Mouse (Mus musculus): ENCODE results near the gene Omp. TPM values are rescaled to one million over a fixed set of nuclear protein-coding genes. Genes with fewer than 3 reads are reported as not detected.

The Omp gene
- polyA plus RNA-seq, 1 experiment from 2014 or later = 0.33 TPM

DNA sequence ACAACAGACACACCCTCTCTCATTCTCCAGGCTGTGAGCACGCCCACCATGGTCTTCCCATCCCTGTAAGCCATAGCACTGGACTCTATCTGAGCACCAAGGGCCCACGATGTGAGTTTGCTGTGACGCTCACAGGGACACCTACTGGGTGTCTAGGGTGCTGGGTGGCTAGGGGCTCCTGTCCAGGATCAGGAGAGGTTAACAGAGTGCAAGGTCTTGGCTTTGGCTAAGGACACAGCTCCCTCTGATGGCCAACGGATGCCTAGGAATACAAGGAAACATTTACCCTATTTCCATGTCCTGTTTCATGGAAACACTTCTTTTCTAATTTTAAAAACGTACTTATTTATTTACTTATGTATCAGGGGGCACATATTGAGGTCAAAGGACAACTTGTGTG lies 5.2 kb upstream of the Omp start:
- ATAC-seq (ENCODE audit: insufficient number of reproducible peaks, insufficient read depth, low FRiP score, low read depth) = no peak
- Histone ChIP-seq H3K4me1 (ENCODE audit: control insufficient read depth, insufficient read depth, low read length) (0 out of 2 replicates have a peak, but pooled peaks cover 5% of the 10 kb centered on the region), H3K27me3 (ENCODE audit: control insufficient read depth, insufficient read depth, low read length) (no peaks in the 10 kb centered on the region), H3K4me3 (ENCODE audit: low read depth, low read length) (no peak overlapping the region), H3K9ac (replicated peaks; ENCODE audit: low read depth, low read length) (no peak overlapping the region), H3K27ac (ENCODE audit: low read length) (no peak overlapping the region), H3K4me2 (replicated peaks; ENCODE audit: low read depth, low read length) (no peak overlapping the region), H3K9me3 (ENCODE audit: control insufficient read depth, low read depth, low read length) (no peaks in the 10 kb centered on the region), H3K36me3 (ENCODE audit: control insufficient read depth, insufficient read depth, low read length) (no peaks in the 10 kb centered on the region)
- WGBS = 47% methylated on average over 5 of the region's 5 CpGs

DNA sequence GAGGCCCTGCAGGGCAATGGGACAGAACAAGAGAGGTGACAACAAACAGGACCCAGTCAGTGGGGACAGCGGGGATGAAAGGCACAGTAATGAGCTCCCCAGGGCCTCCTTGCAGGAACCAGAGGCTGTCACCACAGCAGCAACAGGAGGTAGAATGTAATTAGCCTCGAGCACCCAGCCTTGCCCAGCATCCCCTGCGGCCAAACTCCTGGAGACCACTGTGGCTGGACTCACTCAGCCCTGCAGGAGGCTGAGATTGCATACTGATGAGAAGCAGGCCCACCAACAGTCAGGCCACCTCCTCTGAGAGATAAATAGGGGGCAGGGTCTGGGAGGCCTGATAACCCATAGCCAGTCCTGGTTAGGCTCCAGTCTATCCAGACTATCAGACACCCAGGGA lies 4.5 kb upstream of the Omp start:
- no peak overlapping the region for H3K9ac ChIP-seq (replicated peaks; ENCODE audit: low read depth, low read length)
- no peak overlapping the region for H3K27ac ChIP-seq (ENCODE audit: low read length)
- H3K4me3 ChIP-seq (ENCODE audit: low read depth, low read length) = no peak overlapping the region
- WGBS = 37% methylated on average over 3 of the region's 3 CpGs
- no peaks in the 10 kb centered on the region for H3K27me3 ChIP-seq (ENCODE audit: control insufficient read depth, insufficient read depth, low read length)
- ATAC-seq (ENCODE audit: insufficient number of reproducible peaks, insufficient read depth, low FRiP score, low read depth) = no peak
- no peak overlapping the region for H3K4me2 ChIP-seq (replicated peaks; ENCODE audit: low read depth, low read length)
- no peaks in the 10 kb centered on the region for H3K36me3 ChIP-seq (ENCODE audit: control insufficient read depth, insufficient read depth, low read length)
- no peaks in the 10 kb centered on the region for H3K9me3 ChIP-seq (ENCODE audit: control insufficient read depth, low read depth, low read length)
- H3K4me1 ChIP-seq (ENCODE audit: control insufficient read depth, insufficient read depth, low read length) = 0 out of 2 replicates have a peak, but pooled peaks cover 2% of the 10 kb centered on the region

DNA sequence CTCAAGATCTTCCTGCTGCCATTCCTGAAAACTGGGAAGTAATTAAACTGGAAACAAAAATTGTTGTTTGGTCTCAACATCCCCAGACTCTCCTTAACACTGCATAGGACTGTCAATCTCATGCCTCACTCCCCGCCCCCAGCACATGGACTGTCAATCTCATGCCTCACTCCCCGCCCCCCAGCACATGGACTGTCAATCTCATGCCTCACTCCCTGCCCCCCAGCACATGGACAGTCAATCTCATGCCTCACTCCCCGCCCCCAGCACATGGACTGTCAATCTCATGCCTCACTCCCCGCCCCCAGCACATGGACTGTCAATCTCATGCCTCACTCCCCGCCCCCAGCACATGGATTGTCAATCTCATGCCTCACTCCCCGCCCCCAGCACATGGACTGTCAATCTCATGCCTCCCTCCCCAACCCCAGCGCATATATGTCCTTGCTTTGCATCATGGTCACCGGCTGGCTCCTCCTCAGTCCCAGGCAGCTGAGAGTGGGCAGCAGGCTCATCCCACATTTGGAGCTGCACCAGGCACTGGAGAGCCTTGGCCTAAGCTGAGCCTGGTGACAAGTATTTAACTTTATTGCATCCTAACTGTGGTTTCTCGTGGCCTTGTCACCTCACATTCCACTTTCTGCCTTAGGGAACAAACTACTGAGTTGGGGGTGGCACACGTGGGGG lies 3.6 kb upstream of the Omp start:
- Histone ChIP-seq H3K27ac (ENCODE audit: low read length) (no peak overlapping the region), H3K4me3 (ENCODE audit: low read depth, low read length) (no peak overlapping the region)

DNA sequence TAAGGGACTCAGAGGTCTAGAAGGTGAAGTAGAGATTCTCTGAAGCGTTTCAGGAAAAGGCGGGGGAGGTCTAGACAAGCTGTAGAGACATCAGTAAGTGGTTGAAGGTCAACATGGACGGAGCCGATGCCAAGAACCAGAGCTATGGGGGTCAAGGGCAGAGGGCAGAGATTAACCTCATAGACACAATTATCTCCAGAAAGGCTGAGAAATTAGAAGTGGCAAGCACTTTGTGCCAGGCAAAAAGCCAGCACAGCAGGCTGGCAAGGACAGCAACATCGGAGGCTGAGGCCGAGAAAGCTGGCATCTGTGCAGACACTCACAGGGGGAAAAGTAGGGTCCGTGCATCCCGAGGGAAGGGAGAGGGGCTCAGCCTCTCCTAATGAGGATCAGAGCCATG lies 2.5 kb upstream of the Omp start:
- Histone ChIP-seq H3K27ac (ENCODE audit: low read length) (no peak overlapping the region), H3K4me2 (replicated peaks; ENCODE audit: low read depth, low read length) (no peak overlapping the region), H3K27me3 (ENCODE audit: control insufficient read depth, insufficient read depth, low read length) (no peaks in the 10 kb centered on the region), H3K9ac (replicated peaks; ENCODE audit: low read depth, low read length) (no peak overlapping the region), H3K9me3 (ENCODE audit: control insufficient read depth, low read depth, low read length) (no peaks in the 10 kb centered on the region), H3K4me3 (ENCODE audit: low read depth, low read length) (no peak overlapping the region), H3K36me3 (ENCODE audit: control insufficient read depth, insufficient read depth, low read length) (no peaks in the 10 kb centered on the region), H3K4me1 (ENCODE audit: control insufficient read depth, insufficient read depth, low read length) (no peaks in the 10 kb centered on the region)
- no peak for ATAC-seq (ENCODE audit: insufficient number of reproducible peaks, insufficient read depth, low FRiP score, low read depth)
- WGBS = 73% methylated on average over 8 of the region's 8 CpGs

More for the DNA sequence above, 3.6 kb upstream of the Omp start:
- Histone ChIP-seq H3K4me1 (ENCODE audit: control insufficient read depth, insufficient read depth, low read length) (no peaks in the 10 kb centered on the region), H3K4me2 (replicated peaks; ENCODE audit: low read depth, low read length) (no peak overlapping the region), H3K36me3 (ENCODE audit: control insufficient read depth, insufficient read depth, low read length) (no peaks in the 10 kb centered on the region), H3K27me3 (ENCODE audit: control insufficient read depth, insufficient read depth, low read length) (no peaks in the 10 kb centered on the region), H3K9me3 (ENCODE audit: control insufficient read depth, low read depth, low read length) (no peaks in the 10 kb centered on the region), H3K9ac (replicated peaks; ENCODE audit: low read depth, low read length) (no peak overlapping the region)
- no peak for ATAC-seq (ENCODE audit: insufficient number of reproducible peaks, insufficient read depth, low FRiP score, low read depth)
- 73% methylated on average over 10 of the region's 10 CpGs for WGBS

DNA sequence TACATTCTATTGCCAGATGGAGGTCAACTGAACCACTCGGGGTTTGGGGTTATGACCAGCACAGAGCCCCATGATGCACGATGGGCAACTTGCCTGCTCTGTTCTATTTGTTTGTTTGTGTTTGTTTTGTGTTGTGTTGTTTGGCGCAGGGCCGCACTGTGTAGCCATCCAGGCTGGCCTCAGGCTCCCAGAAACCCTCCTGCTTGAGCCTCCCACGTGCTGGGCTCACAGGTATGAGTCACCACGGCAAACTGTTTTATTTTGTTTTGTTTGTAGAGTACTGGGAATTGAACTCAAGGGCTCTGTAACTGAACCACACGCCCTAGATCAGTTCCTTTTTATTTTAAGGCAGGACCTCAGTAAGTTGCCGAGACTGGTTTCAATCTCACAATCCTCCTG lies 1.1 kb upstream of the Omp start:
- H3K4me2 ChIP-seq (replicated peaks; ENCODE audit: low read depth, low read length) = no peak overlapping the region
- no peak overlapping the region for H3K9ac ChIP-seq (replicated peaks; ENCODE audit: low read depth, low read length)
- no peaks in the 10 kb centered on the region for H3K36me3 ChIP-seq (ENCODE audit: control insufficient read depth, insufficient read depth, low read length)
- no peak for ATAC-seq (ENCODE audit: insufficient number of reproducible peaks, insufficient read depth, low FRiP score, low read depth)
- no peak overlapping the region for H3K27ac ChIP-seq (ENCODE audit: low read length)
- H3K27me3 ChIP-seq (ENCODE audit: control insufficient read depth, insufficient read depth, low read length) = no peaks in the 10 kb centered on the region
- 70% methylated on average over 8 of the region's 8 CpGs for WGBS
- no peaks in the 10 kb centered on the region for H3K9me3 ChIP-seq (ENCODE audit: control insufficient read depth, low read depth, low read length)
- no peak overlapping the region for H3K4me3 ChIP-seq (ENCODE audit: low read depth, low read length)
- no peaks in the 10 kb centered on the region for H3K4me1 ChIP-seq (ENCODE audit: control insufficient read depth, insufficient read depth, low read length)

DNA sequence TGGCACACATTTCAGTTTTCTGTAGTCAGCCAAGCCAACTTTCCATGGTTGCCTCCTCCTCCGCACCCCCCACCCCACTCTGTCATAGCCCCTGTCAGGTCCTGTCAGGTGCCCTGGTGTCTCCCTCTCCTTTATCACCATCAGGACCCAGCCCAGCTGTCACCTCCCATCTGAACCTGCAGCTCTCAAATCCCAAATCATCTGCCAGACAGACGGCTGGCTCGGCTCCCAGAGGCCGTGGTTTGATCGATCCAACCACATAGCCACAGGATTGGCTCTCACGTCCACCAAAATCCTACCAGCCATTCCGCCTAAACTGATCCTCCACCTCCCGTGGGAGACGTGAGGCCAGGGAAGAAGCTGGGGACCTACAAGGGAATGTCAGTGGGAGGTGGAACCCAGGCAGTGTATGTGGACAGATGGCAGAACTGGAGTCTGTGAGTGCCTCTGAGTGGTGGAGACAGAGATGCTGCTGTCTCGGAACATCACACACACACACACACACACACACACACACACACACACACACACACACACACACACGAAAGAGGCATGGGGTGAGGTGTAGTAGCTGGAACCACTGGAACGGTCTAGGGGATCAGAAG lies 642 bp upstream of the Omp start:
- Histone ChIP-seq H3K4me2 (replicated peaks; ENCODE audit: low read depth, low read length) (no peak overlapping the region), H3K36me3 (ENCODE audit: control insufficient read depth, insufficient read depth, low read length) (no peaks in the 10 kb centered on the region), H3K9ac (replicated peaks; ENCODE audit: low read depth, low read length) (no peak overlapping the region), H3K27me3 (ENCODE audit: control insufficient read depth, insufficient read depth, low read length) (no peaks in the 10 kb centered on the region), H3K9me3 (ENCODE audit: control insufficient read depth, low read depth, low read length) (no peaks in the 10 kb centered on the region), H3K4me3 (ENCODE audit: low read depth, low read length) (no peak overlapping the region), H3K4me1 (ENCODE audit: control insufficient read depth, insufficient read depth, low read length) (no peaks in the 10 kb centered on the region), H3K27ac (ENCODE audit: low read length) (no peak overlapping the region)
- 81% methylated on average over 12 of the region's 12 CpGs for WGBS
- no peak for ATAC-seq (ENCODE audit: insufficient number of reproducible peaks, insufficient read depth, low FRiP score, low read depth)

DNA sequence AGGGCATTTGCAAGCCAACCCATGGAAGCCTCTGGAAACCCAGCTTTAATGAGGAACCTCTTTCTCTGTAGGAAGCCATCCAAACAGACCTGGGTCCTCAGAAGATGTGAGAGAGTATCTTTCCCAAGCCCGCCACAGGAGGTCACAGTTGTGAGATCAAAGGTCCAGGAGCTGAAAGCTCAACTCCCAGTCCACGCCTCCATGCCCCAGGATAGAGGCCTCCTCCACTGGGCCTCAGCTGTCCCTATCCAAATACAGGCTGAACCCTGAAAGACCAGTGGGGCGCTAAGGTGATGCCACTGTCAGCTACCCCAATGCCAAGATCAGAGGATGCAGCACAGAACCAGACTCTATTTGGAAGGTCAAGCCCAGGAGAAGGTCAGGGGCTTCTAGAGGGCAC lies 2.7 kb downstream of the Omp start:
- no peak overlapping the region for H3K4me2 ChIP-seq (replicated peaks; ENCODE audit: low read depth, low read length)
- no peak overlapping the region for H3K4me3 ChIP-seq (ENCODE audit: low read depth, low read length)
- ATAC-seq (ENCODE audit: insufficient number of reproducible peaks, insufficient read depth, low FRiP score, low read depth) = no peak
- H3K9ac ChIP-seq (replicated peaks; ENCODE audit: low read depth, low read length) = no peak overlapping the region
- 78% methylated on average over 3 of the region's 3 CpGs for WGBS
- peaks cover 7% of the 10 kb centered on the region; the same call in 1 of the 2 replicates for H3K4me1 ChIP-seq (ENCODE audit: control insufficient read depth, insufficient read depth, low read length)
- H3K27ac ChIP-seq (ENCODE audit: low read length) = no peak overlapping the region
- H3K36me3 ChIP-seq (ENCODE audit: control insufficient read depth, insufficient read depth, low read length) = no peaks in the 10 kb centered on the region
- no peaks in the 10 kb centered on the region for H3K27me3 ChIP-seq (ENCODE audit: control insufficient read depth, insufficient read depth, low read length)
- no peaks in the 10 kb centered on the region for H3K9me3 ChIP-seq (ENCODE audit: control insufficient read depth, low read depth, low read length)

DNA sequence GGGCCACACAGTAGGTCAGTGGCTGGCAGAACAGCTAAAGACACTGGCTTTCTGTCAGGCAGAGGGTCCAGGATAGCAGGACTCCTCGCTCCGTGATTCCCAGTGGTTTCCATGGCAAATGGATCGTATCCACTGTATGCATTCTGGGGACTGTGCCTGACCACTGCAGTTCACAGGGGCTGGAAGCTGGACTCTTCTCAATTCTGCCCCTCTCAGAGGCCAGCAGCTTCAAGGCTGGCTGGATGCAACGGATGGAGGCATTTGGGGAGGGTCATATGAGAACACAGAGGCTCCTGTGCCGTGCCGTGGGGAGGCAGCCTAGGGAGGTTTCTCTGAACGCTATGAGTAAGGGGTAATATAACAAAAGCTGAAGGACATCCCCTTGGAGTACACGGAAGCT lies 3.1 kb downstream of the Omp start:
- no peaks in the 10 kb centered on the region for H3K36me3 ChIP-seq (ENCODE audit: control insufficient read depth, insufficient read depth, low read length)
- 66% methylated on average over 8 of the region's 8 CpGs for WGBS
- no peak overlapping the region for H3K9ac ChIP-seq (replicated peaks; ENCODE audit: low read depth, low read length)
- no peak overlapping the region for H3K4me2 ChIP-seq (replicated peaks; ENCODE audit: low read depth, low read length)
- peaks cover 7% of the 10 kb centered on the region; the same call in 1 of the 2 replicates for H3K4me1 ChIP-seq (ENCODE audit: control insufficient read depth, insufficient read depth, low read length)
- no peaks in the 10 kb centered on the region for H3K9me3 ChIP-seq (ENCODE audit: control insufficient read depth, low read depth, low read length)
- no peaks in the 10 kb centered on the region for H3K27me3 ChIP-seq (ENCODE audit: control insufficient read depth, insufficient read depth, low read length)
- no peak for ATAC-seq (ENCODE audit: insufficient number of reproducible peaks, insufficient read depth, low FRiP score, low read depth)
- H3K27ac ChIP-seq (ENCODE audit: low read length) = no peak overlapping the region
- no peak overlapping the region for H3K4me3 ChIP-seq (ENCODE audit: low read depth, low read length)

DNA sequence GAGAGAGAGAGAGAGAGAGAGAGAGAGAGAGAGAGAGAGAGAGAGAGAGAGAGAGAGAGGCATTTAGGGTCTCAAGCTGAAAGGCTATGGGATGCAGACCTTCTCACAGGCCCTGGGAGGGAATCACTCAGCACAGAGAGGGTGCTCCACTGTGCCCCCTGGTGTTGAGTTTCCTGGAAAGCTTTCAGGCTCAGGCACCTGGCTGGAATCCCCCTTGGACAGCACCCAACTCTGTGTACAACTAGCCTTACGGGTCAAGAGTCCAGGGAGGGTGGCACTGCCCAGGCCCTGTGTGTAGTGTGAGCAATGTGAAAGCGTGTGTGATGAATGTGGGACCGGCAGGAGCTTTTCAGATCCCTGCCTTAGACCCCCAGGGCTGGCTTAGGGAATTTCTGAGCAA lies 4.1 kb downstream of the Omp start:
- H3K27me3 ChIP-seq (ENCODE audit: control insufficient read depth, insufficient read depth, low read length) = no peaks in the 10 kb centered on the region
- H3K27ac ChIP-seq (ENCODE audit: low read length) = no peak overlapping the region
- no peak overlapping the region for H3K4me2 ChIP-seq (replicated peaks; ENCODE audit: low read depth, low read length)
- no peak for ATAC-seq (ENCODE audit: insufficient number of reproducible peaks, insufficient read depth, low FRiP score, low read depth)
- H3K4me1 ChIP-seq (ENCODE audit: control insufficient read depth, insufficient read depth, low read length) = peaks cover 7% of the 10 kb centered on the region; the same call in 1 of the 2 replicates
- H3K4me3 ChIP-seq (ENCODE audit: low read depth, low read length) = no peak overlapping the region
- H3K36me3 ChIP-seq (ENCODE audit: control insufficient read depth, insufficient read depth, low read length) = no peaks in the 10 kb centered on the region
- H3K9me3 ChIP-seq (ENCODE audit: control insufficient read depth, low read depth, low read length) = no peaks in the 10 kb centered on the region
- 76% methylated on average over 3 of the region's 3 CpGs for WGBS
- H3K9ac ChIP-seq (replicated peaks; ENCODE audit: low read depth, low read length) = no peak overlapping the region

All from stomach, embryonic 14.5 days (tissue).